Comparison of ENCODE assay signal across 8 mouse cellular contexts in genomic region chr11:106572020-106572782, GRCm38 (mm10). TPM values are rescaled to one million over a fixed set of nuclear protein-coding genes. Genes with fewer than 3 reads are reported as not detected.
DNase-seq lines count a peak whose midpoint lies in the region; ATAC-seq and TF ChIP-seq lines count a peak whose summit lies in the region.

No protein-coding gene starts in this region.

- H3K4me2 ChIP-seq in heart, embryonic 14.5 days (ENCODE audit: low read length), result no peak overlapping the region
- H3K4me2 ChIP-seq in neural tube, embryonic 12.5 days (replicated peaks), result no peak overlapping the region
- no peak overlapping the region for H3K4me2 ChIP-seq in forebrain, embryonic 15.5 days (replicated peaks)

- peak overlapping the region; percentile 35 for H3K9ac ChIP-seq in heart, embryonic 14.5 days (ENCODE audit: low read length)
- H3K9ac ChIP-seq in neural tube, embryonic 12.5 days, result 0 out of 2 replicates have a peak overlapping the region, but pooled peaks have one; percentile 29
- H3K9ac ChIP-seq in forebrain, embryonic 15.5 days (replicated peaks), result no peak overlapping the region

- H3K27me3 ChIP-seq in E14TG2a.4 (ENCODE audit: insufficient read depth, low read length), result no peaks in the 10 kb centered on the region
- H3K27me3 ChIP-seq in heart, embryonic 14.5 days (ENCODE audit: control insufficient read depth, insufficient read depth, low read length), result no peaks in the 10 kb centered on the region
- H3K27me3 ChIP-seq in neural tube, embryonic 12.5 days (replicated peaks), result no peaks in the 10 kb centered on the region
- H3K27me3 ChIP-seq in forebrain, embryonic 15.5 days, result no peaks in the 10 kb centered on the region

- no peaks in the 10 kb centered on the region for H3K9me3 ChIP-seq in E14TG2a.4 (ENCODE audit: low read length)
- no peaks in the 10 kb centered on the region for H3K9me3 ChIP-seq in heart, embryonic 14.5 days (ENCODE audit: control insufficient read depth, low read length)
- H3K9me3 ChIP-seq in neural tube, embryonic 12.5 days, result no peaks in the 10 kb centered on the region
- no peaks in the 10 kb centered on the region for H3K9me3 ChIP-seq in forebrain, embryonic 15.5 days

- no peak overlapping the region for H3K4me3 ChIP-seq in gastrocnemius, adult 2 months
- 0 out of 2 replicates have a peak overlapping the region, but pooled peaks have one; percentile 21 for H3K4me3 ChIP-seq in E14TG2a.4 (replicated peaks; ENCODE audit: low read length)
- no peak overlapping the region for H3K4me3 ChIP-seq in heart, embryonic 14.5 days (ENCODE audit: control insufficient read depth in 1 of 2, insufficient read depth in 1 of 2, low read depth in 1 of 2, low read length in 2 of 2)
- H3K4me3 ChIP-seq in neural tube, embryonic 12.5 days, result no peak overlapping the region
- no peak overlapping the region for H3K4me3 ChIP-seq in forebrain, embryonic 15.5 days

- peak; percentile 57 for DNase-seq in gastrocnemius, adult 2 months
- no peak for DNase-seq in gastrocnemius, postnatal 36 days
- peak; percentile 28 to 40 for DNase-seq in kidney, postnatal 4 days
- no peak for DNase-seq in cerebellum, adult 9-11 months

- no peak for TF ChIP-seq CTCF in gastrocnemius, adult 2 months (IDR thresholded peaks at IDR 0.05)
- TF ChIP-seq CTCF in E14TG2a.4 (conservative IDR thresholded peaks at IDR 0.05; ENCODE audit: low read length), result no peak

- peaks cover 96% of the 10 kb centered on the region for H3K4me1 ChIP-seq in E14TG2a.4 (replicated peaks; ENCODE audit: low read depth, low read length)
- peaks cover 40 to 45% of the 10 kb centered on the region in 2 experiments for H3K4me1 ChIP-seq in heart, embryonic 14.5 days (ENCODE audit: control insufficient read depth in 2 of 2, insufficient read depth in 2 of 2, low read length in 2 of 2)
- peaks cover 22% of the 10 kb centered on the region for H3K4me1 ChIP-seq in neural tube, embryonic 12.5 days
- H3K4me1 ChIP-seq in forebrain, embryonic 15.5 days, result peaks cover 9% of the 10 kb centered on the region; the same call in 1 of the 2 replicates

- intact Hi-C loops in gastrocnemius, adult 2 months (cut with DNase I), result no loop called here
- intact Hi-C loops in gastrocnemius, postnatal 36 days (cut with DNase I), result no loop called here

- peaks cover 13% of the 10 kb centered on the region for H3K36me3 ChIP-seq in E14TG2a.4 (ENCODE audit: insufficient read depth, low read length)
- peaks cover 10% of the 10 kb centered on the region for H3K36me3 ChIP-seq in heart, embryonic 14.5 days (ENCODE audit: control insufficient read depth, insufficient read depth, low read length)
- H3K36me3 ChIP-seq in neural tube, embryonic 12.5 days, result peaks cover 7% of the 10 kb centered on the region; the same call in 1 of the 2 replicates
- H3K36me3 ChIP-seq in forebrain, embryonic 15.5 days, result 0 out of 2 replicates have a peak, but pooled peaks cover 1% of the 10 kb centered on the region

- WGBS in heart, embryonic 14.5 days, result 32% methylated on average over 15 of the region's 15 CpGs
- 37% methylated on average over 15 of the region's 15 CpGs for WGBS in neural tube, embryonic 12.5 days
- whole genome bisulfite sequencing in forebrain, embryonic 15.5 days, result 64% methylated on average over 15 of the region's 15 CpGs

- ATAC-seq in heart, embryonic 14.5 days (ENCODE audit: insufficient number of reproducible peaks, insufficient read depth, low FRiP score, low read depth), result no peak; the same call in 1 of the 2 replicates
- no peak for ATAC-seq in neural tube, embryonic 12.5 days (ENCODE audit: low FRiP score, low read depth)
- ATAC-seq in forebrain, embryonic 15.5 days (replicated peaks), result no peak

- peak overlapping the region; percentile 12 for H3K27ac ChIP-seq in gastrocnemius, adult 2 months
- 0 out of 4 replicates have a peak overlapping the region, but pooled peaks of 1 of the 2 experiments have one; percentile 73 for H3K27ac ChIP-seq in heart, embryonic 14.5 days (replicated peaks in 1 of 2; ENCODE audit: control insufficient read depth in 1 of 2, insufficient read depth in 1 of 2, low read depth in 2 of 2, low read length in 2 of 2)
- H3K27ac ChIP-seq in neural tube, embryonic 12.5 days, result no peak overlapping the region; the same call in 1 of the 2 replicates
- H3K27ac ChIP-seq in forebrain, embryonic 15.5 days (replicated peaks), result no peak overlapping the region

RNA-seq across cellular contexts. Expression of gene Tex2, which starts 41.0 kb away (rescaled TPM):
- 10 to 100 TPM; 59.2 to 65.5 TPM for total RNA-seq in gastrocnemius, adult 2 months (2021)
- 10 to 100 TPM; 45.7 to 46.2 TPM for total RNA-seq in gastrocnemius, postnatal 36 days (2021)
- polyA plus RNA-seq in heart, embryonic 14.5 days (2014; fragmentation: Nextera tagmentation; extraction: Ambion mirVana), result 13.5 and 14.4 TPM in 2 replicates
- 16.3 TPM in 2 replicates for polyA plus RNA-seq in neural tube, embryonic 12.5 days (2016; fragmentation: Nextera tagmentation; extraction: Ambion mirVana)
- 14.0 and 15.2 TPM in 2 replicates for polyA plus RNA-seq in forebrain, embryonic 15.5 days (2015; fragmentation: Nextera tagmentation; extraction: Ambion mirVana)

Comparison
In these comparisons a context has a peak if more than half of its experiments do, and no peak if none do; other contexts are left out.
1. DNase-seq: peak in gastrocnemius, adult 2 months (single experiment) and kidney, postnatal 4 days (2 of 2); none in gastrocnemius, postnatal 36 days (0 of 2) and cerebellum, adult 9-11 months (single experiment).